Mouse (Mus musculus): ENCODE data around the gene Rpl11. TPM values are rescaled to one million over a fixed set of nuclear protein-coding genes. Genes with fewer than 3 reads are reported as not detected.
"Not testable (repeated sequence)": the region's sequence is repeated elsewhere in the genome, so short reads cannot be mapped to it uniquely, and the experiment has no call there.

Rpl11 gene
- total RNA-seq, 1 experiment from 2014 or later = 605 TPM

GRCm38 (mm10) chr4:135980223-135980622, 73.0 kb downstream of the Rpl11 start:
- DNase-seq = not testable (repeated sequence)

Other genes with a start within 250 kb of the Rpl11 start
- 125 and 168 TPM in 2 replicates for gene Srsf10, start 197.7 kb downstream of the Rpl11 start, total RNA-seq (2021)
- gene Pnrc2, start 179.6 kb downstream of the Rpl11 start, total RNA-seq (2021) = 118 and 134 TPM in 2 replicates
- gene Cnr2, start 158.0 kb downstream of the Rpl11 start, total RNA-seq (2021) = 1.7 and 2.2 TPM in 2 replicates
- gene Fuca1, start 132.7 kb downstream of the Rpl11 start, total RNA-seq (2021) = 87.8 and 93.9 TPM in 2 replicates
- 52.6 and 57.3 TPM in 2 replicates for gene Hmgcl, start 107.0 kb downstream of the Rpl11 start, total RNA-seq (2021)
- 13.0 and 15.7 TPM in 2 replicates for gene Gale, start 89.7 kb downstream of the Rpl11 start, total RNA-seq (2021)
- gene Lypla2, start 80.8 kb downstream of the Rpl11 start, total RNA-seq (2021) = 66.4 and 74.3 TPM in 2 replicates
- gene Pithd1, start 66.2 kb downstream of the Rpl11 start, total RNA-seq (2021) = 30.8 and 33.2 TPM in 2 replicates
- 40.8 and 42.3 TPM in 2 replicates for gene Eloa, start 31.7 kb downstream of the Rpl11 start, total RNA-seq (2021)
- 59.6 and 78.0 TPM in 2 replicates for gene Id3, start 90.1 kb upstream of the Rpl11 start, total RNA-seq (2021)
- gene E2f2, start 119.0 kb upstream of the Rpl11 start, total RNA-seq (2021) = 4.1 and 4.8 TPM in 2 replicates
- gene Asap3, start 152.9 kb upstream of the Rpl11 start, total RNA-seq (2021) = 1.8 and 2.8 TPM in 2 replicates
- gene Tcea3, start 194.3 kb upstream of the Rpl11 start, total RNA-seq (2021) = 2.3 TPM in 2 replicates
- gene Zfp46, start 231.3 kb upstream of the Rpl11 start, total RNA-seq (2021) = 20.0 and 22.0 TPM in 2 replicates

Data from adrenal gland, postnatal 25 days (tissue).